Comparison of ENCODE assay signal across 8 mouse cellular contexts in the genomic region with DNA sequence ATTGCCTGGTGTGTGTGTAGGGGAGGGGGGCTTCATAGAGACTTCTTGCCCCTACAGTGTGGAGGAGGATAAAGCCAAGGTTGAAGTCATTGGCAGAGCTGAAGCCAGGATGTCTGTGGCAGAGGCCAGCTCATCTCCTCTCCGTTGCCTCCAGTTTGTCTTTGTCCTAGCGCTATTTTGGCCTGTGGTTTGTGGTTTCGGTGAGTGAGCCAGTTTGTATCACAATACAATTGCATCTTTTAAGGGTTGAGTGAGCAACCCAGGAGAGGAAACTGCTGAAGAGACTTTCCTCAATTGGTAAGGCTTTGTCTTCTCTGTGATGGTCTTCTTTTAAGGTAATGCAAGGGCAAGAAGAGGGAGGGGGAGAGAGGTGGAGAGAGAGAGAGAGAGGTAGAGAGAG.
DNase-seq lines count a peak whose midpoint lies in the region; ATAC-seq and TF ChIP-seq lines count a peak whose summit lies in the region.

No protein-coding gene starts in this region.

- no peak overlapping the region for H3K9ac ChIP-seq in forebrain, postnatal 0 days
- H3K9ac ChIP-seq in limb, embryonic 15.5 days: no peak overlapping the region

- no peak overlapping the region for H3K4me3 ChIP-seq in forebrain, embryonic 10.5 days
- no peak overlapping the region for H3K4me3 ChIP-seq in forebrain, postnatal 0 days (ENCODE audit: low read depth, low read length)
- H3K4me3 ChIP-seq in limb, embryonic 15.5 days: no peak overlapping the region
- no peak overlapping the region for H3K4me3 ChIP-seq in cerebellum, adult 2 months (replicated peaks; ENCODE audit: insufficient read depth, low read depth, low read length)

- H3K36me3 ChIP-seq in forebrain, embryonic 10.5 days (replicated peaks): peaks cover 18% of the 10 kb centered on the region
- H3K36me3 ChIP-seq in forebrain, postnatal 0 days (ENCODE audit: insufficient read depth): peaks cover 3% of the 10 kb centered on the region; the same call in 1 of the 2 replicates
- H3K36me3 ChIP-seq in limb, embryonic 15.5 days: 0 out of 2 replicates have a peak, but pooled peaks cover 5% of the 10 kb centered on the region

- no peaks in the 10 kb centered on the region for H3K9me3 ChIP-seq in forebrain, embryonic 10.5 days
- H3K9me3 ChIP-seq in forebrain, postnatal 0 days (ENCODE audit: low read length): no peaks in the 10 kb centered on the region
- H3K9me3 ChIP-seq in limb, embryonic 15.5 days: no peaks in the 10 kb centered on the region

- peak overlapping the region; percentile 62 for H3K27ac ChIP-seq in forebrain, embryonic 10.5 days
- H3K27ac ChIP-seq in forebrain, postnatal 0 days (ENCODE audit: low read depth, low read length): no peak overlapping the region
- H3K27ac ChIP-seq in limb, embryonic 15.5 days: peak overlapping the region; percentile 75
- H3K27ac ChIP-seq in cerebellum, adult 2 months (ENCODE audit: insufficient read depth, low read length): no peak overlapping the region

- WGBS in forebrain, embryonic 10.5 days: 74% methylated on average over 3 of the region's 3 CpGs
- 83% methylated on average over 3 of the region's 3 CpGs for WGBS in forebrain, postnatal 0 days
- 64% methylated on average over 3 of the region's 3 CpGs for WGBS in limb, embryonic 15.5 days
- 83% methylated on average over 3 of the region's 3 CpGs for WGBS in cerebellum, adult 2 months

- no peak overlapping the region for H3K4me2 ChIP-seq in forebrain, postnatal 0 days (ENCODE audit: low read depth)
- H3K4me2 ChIP-seq in limb, embryonic 15.5 days: no peak overlapping the region

- no peak for DNase-seq in forebrain, embryonic 10.5 days (ENCODE audit: extremely low spot score, low spot score)
- no peak for DNase-seq in forebrain, postnatal 0 days
- peak; percentile 71 for DNase-seq in 3134 (ENCODE audit: extremely low read depth, insufficient read length, low spot score)
- DNase-seq in c-Kit-positive CD71-negative TER-119-negative erythroid progenitor cells, embryonic 14.5 days (ENCODE audit: low read depth): peak; percentile 73
- DNase-seq in layer of hippocampus, adult 9-11 months: no peak
- DNase-seq in kidney, postnatal 14 days: no peak
- DNase-seq in cerebellum, adult 2 months: no peak

- no peak for ATAC-seq in forebrain, postnatal 0 days
- ATAC-seq in limb, embryonic 15.5 days (ENCODE audit: insufficient number of reproducible peaks, low FRiP score, low TSS enrichment, low read depth): no peak

- H3K4me1 ChIP-seq in forebrain, embryonic 10.5 days: peaks cover 34% of the 10 kb centered on the region
- no peaks in the 10 kb centered on the region for H3K4me1 ChIP-seq in forebrain, postnatal 0 days (ENCODE audit: insufficient read depth)
- peaks cover 46% of the 10 kb centered on the region for H3K4me1 ChIP-seq in limb, embryonic 15.5 days
- peaks cover 22% of the 10 kb centered on the region for H3K4me1 ChIP-seq in cerebellum, adult 2 months (ENCODE audit: control insufficient read depth, insufficient read depth, low read length)

- H3K27me3 ChIP-seq in forebrain, embryonic 10.5 days (ENCODE audit: poor library complexity, severe bottlenecking): no peaks in the 10 kb centered on the region
- H3K27me3 ChIP-seq in forebrain, postnatal 0 days (ENCODE audit: insufficient read depth, low read length): no peaks in the 10 kb centered on the region
- no peaks in the 10 kb centered on the region for H3K27me3 ChIP-seq in limb, embryonic 15.5 days
- H3K27me3 ChIP-seq in cerebellum, adult 2 months (ENCODE audit: control insufficient read depth, insufficient read depth, low read length): no peaks in the 10 kb centered on the region

- TF ChIP-seq CTCF in forebrain, postnatal 0 days (IDR thresholded peaks at IDR 0.05; ENCODE audit: low read depth): no peak
- no peak for TF ChIP-seq CTCF in cerebellum, adult 2 months (IDR thresholded peaks at IDR 0.05; ENCODE audit: borderline replicate concordance, insufficient read depth, low read depth, low read length)

- no peak for TF ChIP-seq POLR2A in cerebellum, adult 2 months (IDR thresholded peaks at IDR 0.05; ENCODE audit: borderline replicate concordance, insufficient read depth, low read length)

Comparison
In these comparisons a context has a peak if more than half of its experiments do, and no peak if none do; other contexts are left out.
1. H3K27ac ChIP-seq: peak in forebrain, embryonic 10.5 days (single experiment) and limb, embryonic 15.5 days (single experiment); none in forebrain, postnatal 0 days (single experiment) and cerebellum, adult 2 months (single experiment).
2. DNase-seq: peak in 3134 (single experiment) and c-Kit-positive CD71-negative TER-119-negative erythroid progenitor cells, embryonic 14.5 days (single experiment); none in forebrain, embryonic 10.5 days (single experiment), forebrain, postnatal 0 days (single experiment), layer of hippocampus, adult 9-11 months (single experiment), kidney, postnatal 14 days (single experiment) and cerebellum, adult 2 months (0 of 2).